Mouse (Mus musculus): Measurements from ENCODE around the gene Aldh3b2. TPM values are rescaled to one million over a fixed set of nuclear protein-coding genes. Genes with fewer than 3 reads are reported as not detected.

Aldh3b2 gene
- total and polyA plus RNA-seq, 2 experiments, result 0.48 TPM; not detected in 1

GRCm38 (mm10) chr19:4000949-4001525, 28.9 kb downstream of the Aldh3b2 start:
- DNase-seq (ENCODE audit: extremely low read depth, low read depth, low spot score), result no peak

GRCm38 (mm10) chr19:4001752-4002151, 29.6 kb downstream of the Aldh3b2 start:
- no peaks in the 10 kb centered on the region for H3K27me3 ChIP-seq (ENCODE audit: control insufficient read depth, insufficient read depth, low read length)
- WGBS, result 96% methylated on average over 5 of the region's 5 CpGs
- no peak for DNase-seq (ENCODE audit: extremely low read depth, low read depth, low spot score)
- no peaks in the 10 kb centered on the region for H3K79me2 ChIP-seq (ENCODE audit: control insufficient read depth, insufficient read depth, low read length)
- TF ChIP-seq CTCF (IDR thresholded peaks at IDR 0.05; ENCODE audit: low read depth, low read length), result no peak
- no peak for TF ChIP-seq POLR2A (IDR thresholded peaks at IDR 0.05; ENCODE audit: extremely low read depth, insufficient read depth, low read length)
- peaks cover 2% of the 10 kb centered on the region; the same call in 1 of the 2 replicates for H3K36me3 ChIP-seq (ENCODE audit: control insufficient read depth, insufficient read depth, low read length)
- H3K4me3 ChIP-seq (ENCODE audit: insufficient read depth, low read depth, low read length), result no peak overlapping the region
- H3K9ac ChIP-seq (ENCODE audit: low read depth, low read length), result no peak overlapping the region
- no peak overlapping the region for H3K27ac ChIP-seq (replicated peaks; ENCODE audit: insufficient read depth, low read depth, low read length)
- peaks cover 12% of the 10 kb centered on the region for H3K4me1 ChIP-seq (ENCODE audit: control insufficient read depth, insufficient read depth, low read length)

More at GRCm38 (mm10) chr19:4000949-4001525, 28.9 kb downstream of the Aldh3b2 start:
- no peaks in the 10 kb centered on the region for H3K27me3 ChIP-seq (ENCODE audit: control insufficient read depth, insufficient read depth, low read length)
- peak overlapping the region; percentile 82 for H3K4me3 ChIP-seq (ENCODE audit: insufficient read depth, low read depth, low read length)
- H3K36me3 ChIP-seq (ENCODE audit: control insufficient read depth, insufficient read depth, low read length), result no peaks in the 10 kb centered on the region
- H3K4me1 ChIP-seq (ENCODE audit: control insufficient read depth, insufficient read depth, low read length), result peaks cover 13% of the 10 kb centered on the region
- H3K27ac ChIP-seq (replicated peaks; ENCODE audit: insufficient read depth, low read depth, low read length), result peak overlapping the region; percentile 85
- peak overlapping the region; percentile 91 for H3K9ac ChIP-seq (ENCODE audit: low read depth, low read length)
- 24% methylated on average over 17 of the region's 17 CpGs for WGBS
- H3K79me2 ChIP-seq (ENCODE audit: control insufficient read depth, insufficient read depth, low read length), result no peaks in the 10 kb centered on the region
- TF ChIP-seq POLR2A (IDR thresholded peaks at IDR 0.05; ENCODE audit: extremely low read depth, insufficient read depth, low read length) (no peak), CTCF (IDR thresholded peaks at IDR 0.05; ENCODE audit: low read depth, low read length) (no peak)

GRCm38 (mm10) chr19:4003112-4003511, 31.0 kb downstream of the Aldh3b2 start, which contains the start of gene Doc2g:
Gene Doc2g (plus strand): TSS chr19:4003313.
- no peak for TF ChIP-seq POLR2A (IDR thresholded peaks at IDR 0.05; ENCODE audit: extremely low read depth, insufficient read depth, low read length)
- TF ChIP-seq CTCF (IDR thresholded peaks at IDR 0.05; ENCODE audit: low read depth, low read length), result no peak
- WGBS, result 90% methylated on average over 1 of the region's 1 CpGs

GRCm38 (mm10) chr19:4003641-4004040, 31.5 kb downstream of the Aldh3b2 start:
- Histone ChIP-seq H3K4me1 (ENCODE audit: control insufficient read depth, insufficient read depth, low read length) (peaks cover 10% of the 10 kb centered on the region), H3K9ac (ENCODE audit: low read depth, low read length) (no peak overlapping the region), H3K4me3 (ENCODE audit: insufficient read depth, low read depth, low read length) (no peak overlapping the region), H3K27me3 (ENCODE audit: control insufficient read depth, insufficient read depth, low read length) (no peaks in the 10 kb centered on the region), H3K79me2 (ENCODE audit: control insufficient read depth, insufficient read depth, low read length) (no peaks in the 10 kb centered on the region), H3K27ac (replicated peaks; ENCODE audit: insufficient read depth, low read depth, low read length) (no peak overlapping the region), H3K36me3 (ENCODE audit: control insufficient read depth, insufficient read depth, low read length) (peaks cover 11% of the 10 kb centered on the region; the same call in 1 of the 2 replicates)
- TF ChIP-seq POLR2A (IDR thresholded peaks at IDR 0.05; ENCODE audit: extremely low read depth, insufficient read depth, low read length) (no peak), CTCF (IDR thresholded peaks at IDR 0.05; ENCODE audit: low read depth, low read length) (no peak)
- DNase-seq (ENCODE audit: extremely low read depth, low read depth, low spot score), result no peak
- WGBS, result 88% methylated on average over 12 of the region's 12 CpGs

More at GRCm38 (mm10) chr19:4003112-4003511, 31.0 kb downstream of the Aldh3b2 start, which contains the start of gene Doc2g:
- H3K27ac ChIP-seq (replicated peaks; ENCODE audit: insufficient read depth, low read depth, low read length), result no peak within 1 kb of the TSS
- H3K4me3 ChIP-seq (ENCODE audit: insufficient read depth, low read depth, low read length), result no peak within 1 kb of the TSS
- no peak for DNase-seq (ENCODE audit: extremely low read depth, low read depth, low spot score)
- no peak within 1 kb of the TSS for H3K9ac ChIP-seq (ENCODE audit: low read depth, low read length)
- no peaks in the 10 kb centered on the region for H3K79me2 ChIP-seq (ENCODE audit: control insufficient read depth, insufficient read depth, low read length)
- no peaks in the 10 kb centered on the region for H3K27me3 ChIP-seq (ENCODE audit: control insufficient read depth, insufficient read depth, low read length)
- H3K36me3 ChIP-seq (ENCODE audit: control insufficient read depth, insufficient read depth, low read length), result peaks cover 6% of the 10 kb centered on the region; the same call in 1 of the 2 replicates
- H3K4me1 ChIP-seq (ENCODE audit: control insufficient read depth, insufficient read depth, low read length), result peaks cover 10% of the 10 kb centered on the region

DNA sequence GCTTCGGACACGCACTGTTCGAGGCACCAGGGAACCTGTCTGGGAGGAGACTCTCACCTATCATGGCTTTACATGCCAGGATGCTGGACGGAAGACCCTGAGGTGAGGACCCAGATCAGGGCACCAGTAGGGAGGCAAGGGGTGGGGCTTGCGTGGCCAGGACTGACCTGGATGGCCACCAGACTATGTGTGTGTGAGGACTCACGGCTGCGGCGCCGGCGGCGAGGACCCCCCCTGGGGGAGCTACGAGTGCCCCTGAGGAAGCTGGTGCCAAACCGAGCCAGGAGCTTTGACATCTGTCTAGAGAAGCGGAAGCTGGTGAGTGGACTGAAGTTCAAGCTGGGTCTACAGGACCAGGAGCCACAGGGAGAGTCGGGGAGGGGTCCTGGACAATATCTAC, 32.2 kb downstream of the Aldh3b2 start:
- Histone ChIP-seq H3K79me2 (ENCODE audit: control insufficient read depth, insufficient read depth, low read length) (no peaks in the 10 kb centered on the region), H3K36me3 (ENCODE audit: control insufficient read depth, insufficient read depth, low read length) (peaks cover 14% of the 10 kb centered on the region; the same call in 1 of the 2 replicates), H3K4me3 (ENCODE audit: insufficient read depth, low read depth, low read length) (no peak overlapping the region), H3K27me3 (ENCODE audit: control insufficient read depth, insufficient read depth, low read length) (no peaks in the 10 kb centered on the region), H3K27ac (replicated peaks; ENCODE audit: insufficient read depth, low read depth, low read length) (no peak overlapping the region), H3K9ac (ENCODE audit: low read depth, low read length) (no peak overlapping the region), H3K4me1 (ENCODE audit: control insufficient read depth, insufficient read depth, low read length) (peaks cover 10% of the 10 kb centered on the region)
- TF ChIP-seq CTCF (IDR thresholded peaks at IDR 0.05; ENCODE audit: low read depth, low read length) (no peak), POLR2A (IDR thresholded peaks at IDR 0.05; ENCODE audit: extremely low read depth, insufficient read depth, low read length) (no peak)
- DNase-seq (ENCODE audit: extremely low read depth, low read depth, low spot score), result no peak
- 90% methylated on average over 15 of the region's 15 CpGs for whole genome bisulfite sequencing

DNA sequence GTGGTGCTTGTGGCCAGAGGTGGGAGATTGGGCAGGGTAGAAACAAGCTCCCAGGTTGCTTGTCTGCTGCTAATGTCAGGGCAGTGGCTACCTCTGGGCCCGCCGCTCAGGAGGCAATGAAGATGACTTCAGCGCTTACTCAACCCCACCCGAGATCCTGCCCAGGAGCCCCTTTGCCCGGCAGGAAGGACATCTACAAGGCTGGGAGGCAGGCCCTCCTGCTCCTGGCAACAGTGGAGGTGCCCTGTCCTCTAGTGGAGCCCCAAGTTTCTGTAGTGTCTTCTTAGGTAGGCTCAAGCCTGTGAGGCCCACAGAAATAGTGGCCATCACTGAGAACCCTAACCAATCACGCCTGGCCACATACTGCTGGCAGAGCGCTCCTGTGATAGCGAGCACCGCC, 33.0 kb downstream of the Aldh3b2 start:
- WGBS, result 91% methylated on average over 9 of the region's 9 CpGs
- H3K36me3 ChIP-seq (ENCODE audit: control insufficient read depth, insufficient read depth, low read length), result peaks cover 17% of the 10 kb centered on the region; the same call in 1 of the 2 replicates
- H3K27ac ChIP-seq (replicated peaks; ENCODE audit: insufficient read depth, low read depth, low read length), result no peak overlapping the region
- H3K9ac ChIP-seq (ENCODE audit: low read depth, low read length), result no peak overlapping the region
- DNase-seq (ENCODE audit: extremely low read depth, low read depth, low spot score), result no peak
- H3K27me3 ChIP-seq (ENCODE audit: control insufficient read depth, insufficient read depth, low read length), result no peaks in the 10 kb centered on the region
- no peaks in the 10 kb centered on the region for H3K79me2 ChIP-seq (ENCODE audit: control insufficient read depth, insufficient read depth, low read length)
- peaks cover 5% of the 10 kb centered on the region for H3K4me1 ChIP-seq (ENCODE audit: control insufficient read depth, insufficient read depth, low read length)
- no peak for TF ChIP-seq POLR2A (IDR thresholded peaks at IDR 0.05; ENCODE audit: extremely low read depth, insufficient read depth, low read length)
- TF ChIP-seq CTCF (IDR thresholded peaks at IDR 0.05; ENCODE audit: low read depth, low read length), result no peak
- no peak overlapping the region for H3K4me3 ChIP-seq (ENCODE audit: insufficient read depth, low read depth, low read length)
